Mouse (Mus musculus) heart, postnatal 10 days (tissue): ENCODE results near the gene Krt4. TPM values are rescaled to one million over a fixed set of nuclear protein-coding genes. Genes with fewer than 3 reads are reported as not detected.

Experiments used
- DNase-seq, 2 experiments: peaks; one replicate each; pipeline ENCODE4 v3.0.0; 2021
- intact Hi-C: fragments of 180-260 bp; cut with DNase I; formaldehyde crosslinking; loops from one replicate; pipeline ENCODE4 v1.15.1; 2025
- total RNA-seq, 2 experiments: library from RNA; stranded (reverse); gene quantifications; 2 replicates each; pipeline ENCODE4 v1.2.3; 2021

The Krt4 gene
- not detected for total RNA-seq

GRCm38 (mm10) chr15:101924635-101925034 is at the start of gene Krt4:
Krt4 (minus strand) TSS chr15:101924735.
- no peak for DNase-seq
- intact Hi-C loops = no loop called here

- intact Hi-C loops = loop anchor here (1.0 to 5.0 kb wide), 3 partner anchors 71 to 454 kb away; no protein-coding TSS in a partner anchor
- DNase-seq = peak; percentile 95 to 98
Measured at GRCm38 (mm10) chr15:101973414-101974077, 49.0 kb upstream of the Krt4 start.

- intact Hi-C loops = loop anchor here (5.0 kb wide), 1 partner anchor 68 kb away; no protein-coding TSS in a partner anchor
- DNase-seq = peak in 1 of 2 experiments; percentile 74
Measured at GRCm38 (mm10) chr15:101970536-101970935, 46.0 kb upstream of the Krt4 start.

DNA sequence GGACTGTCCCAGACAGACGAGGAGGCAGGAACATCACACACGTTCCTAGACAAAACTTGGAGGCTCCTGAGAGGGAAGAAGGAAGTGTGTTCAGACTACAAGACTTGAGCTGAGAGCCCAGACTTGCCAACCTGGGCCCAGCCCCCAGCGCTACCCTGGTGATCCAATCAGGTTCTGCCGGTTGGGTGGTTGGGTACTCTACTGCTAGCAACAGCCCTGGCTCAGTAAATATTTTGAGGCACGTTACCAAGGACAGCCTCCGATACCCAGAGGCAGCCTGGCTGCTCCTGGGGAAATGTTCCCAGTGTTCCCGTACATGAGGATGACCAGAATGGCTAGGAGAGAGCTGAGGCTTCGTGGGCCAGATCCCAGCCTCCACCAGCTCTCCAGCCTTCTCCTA is 42.3 kb upstream of the Krt4 start:
- peak; percentile 41 to 54 for DNase-seq
- intact Hi-C loops = no loop called here

GRCm38 (mm10) chr15:101958891-101959290 is 34.4 kb upstream of the Krt4 start:
- intact Hi-C loops = no loop called here
- DNase-seq = no peak

- intact Hi-C loops = no loop called here
- DNase-seq = no peak
Measured at GRCm38 (mm10) chr15:101954187-101954586, 29.7 kb upstream of the Krt4 start, which contains the start of gene Krt78. Krt78 (minus strand) TSS chr15:101954287.

DNA sequence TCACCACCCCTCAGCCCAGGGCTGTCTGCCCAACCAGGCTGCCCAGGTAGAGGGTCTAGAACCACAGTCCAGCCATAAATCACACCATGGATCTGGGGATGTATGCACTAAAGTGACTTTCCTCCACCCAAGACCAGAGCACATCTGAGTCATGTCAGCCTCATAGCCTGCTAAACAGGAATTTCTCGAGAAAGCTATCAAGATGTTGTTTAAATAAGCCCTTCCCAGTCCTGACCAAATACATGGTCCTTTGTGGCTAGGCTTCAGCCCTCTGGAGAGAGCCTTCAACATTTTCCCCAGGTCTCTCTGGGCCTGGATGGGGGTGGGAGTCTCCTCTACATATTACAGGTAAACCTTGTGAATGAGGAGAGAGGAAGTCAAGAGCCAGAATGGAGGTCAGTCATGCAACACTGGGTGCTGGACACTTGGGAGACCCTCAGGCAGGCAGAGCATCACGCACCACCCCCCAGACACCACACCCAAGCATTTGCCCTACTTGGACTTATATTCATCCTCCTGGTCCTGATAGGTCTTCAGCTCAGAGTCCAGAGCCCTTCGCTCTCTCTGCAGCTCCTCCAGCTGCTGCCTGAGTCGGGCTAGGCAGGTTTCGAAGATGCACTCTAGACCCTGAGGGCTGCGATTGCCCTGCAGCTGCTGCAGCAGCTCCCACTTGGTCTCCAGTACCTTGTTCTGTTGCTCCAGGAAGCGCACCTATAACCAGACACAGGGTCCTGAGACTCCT is 28.4 kb upstream of the Krt4 start:
- intact Hi-C loops = no loop called here

DNA sequence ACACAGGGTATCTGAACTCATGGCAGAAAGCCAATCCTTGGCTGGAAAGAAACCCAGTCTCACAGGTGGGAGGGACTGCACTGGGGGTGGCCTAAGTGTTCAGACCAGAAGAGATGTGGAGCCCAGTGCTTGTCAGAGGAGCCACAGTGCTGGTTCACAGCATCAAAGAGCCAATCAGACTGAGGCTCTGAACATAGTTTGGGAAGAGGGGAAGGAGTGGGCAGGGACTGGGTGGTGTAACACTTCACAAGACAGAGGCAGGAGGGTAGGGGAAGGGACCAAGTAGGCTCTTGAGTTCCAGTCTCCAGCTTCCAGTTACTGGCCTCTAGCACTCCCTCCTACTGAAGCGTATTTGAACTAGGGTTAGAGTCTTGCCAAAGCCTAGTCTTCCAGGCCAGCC is 20.9 kb upstream of the Krt4 start:
- intact Hi-C loops = no loop called here
- DNase-seq = no peak

More for the DNA sequence above, 28.4 kb upstream of the Krt4 start:
- DNase-seq = no peak

GRCm38 (mm10) chr15:101941948-101942347 is 17.4 kb upstream of the Krt4 start:
- DNase-seq = peak; percentile 28 to 32
- intact Hi-C loops = no loop called here

DNA sequence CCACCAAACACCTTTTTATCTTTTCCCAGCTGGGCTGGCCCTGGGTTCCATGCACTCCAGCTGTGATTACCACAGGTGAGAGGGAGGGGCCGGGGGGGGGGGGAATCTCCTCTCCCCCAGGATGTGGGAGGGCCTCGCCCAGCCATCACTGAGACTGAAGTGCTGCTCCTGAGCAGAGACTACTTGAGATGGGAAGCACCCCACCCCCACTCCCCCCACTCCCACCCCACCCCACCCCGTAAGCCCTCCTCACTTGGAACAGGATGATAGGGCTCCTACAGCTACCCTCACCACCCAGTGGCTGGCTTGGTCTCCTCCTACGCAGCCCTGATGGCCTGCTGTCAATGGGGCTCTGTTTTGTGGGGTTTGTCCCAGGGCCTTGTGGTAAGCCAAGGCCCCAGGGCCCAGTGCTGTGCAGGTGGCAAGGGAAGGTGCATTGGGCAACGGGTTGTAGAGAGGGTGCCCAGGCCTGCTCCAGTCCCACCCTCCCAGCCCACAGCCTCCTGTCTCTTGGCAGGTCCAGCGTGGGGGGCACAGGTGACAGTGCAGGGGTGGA is 15.8 kb upstream of the Krt4 start, which contains the start of gene Krt79:
Gene Krt79, minus strand, starts transcription at position 51 of the 556 bp plus-strand sequence.
- DNase-seq = no peak
- intact Hi-C loops = no loop called here

- DNase-seq = no peak
- intact Hi-C loops = no loop called here
Measured at GRCm38 (mm10) chr15:101938600-101939308, 14.2 kb upstream of the Krt4 start.

DNA sequence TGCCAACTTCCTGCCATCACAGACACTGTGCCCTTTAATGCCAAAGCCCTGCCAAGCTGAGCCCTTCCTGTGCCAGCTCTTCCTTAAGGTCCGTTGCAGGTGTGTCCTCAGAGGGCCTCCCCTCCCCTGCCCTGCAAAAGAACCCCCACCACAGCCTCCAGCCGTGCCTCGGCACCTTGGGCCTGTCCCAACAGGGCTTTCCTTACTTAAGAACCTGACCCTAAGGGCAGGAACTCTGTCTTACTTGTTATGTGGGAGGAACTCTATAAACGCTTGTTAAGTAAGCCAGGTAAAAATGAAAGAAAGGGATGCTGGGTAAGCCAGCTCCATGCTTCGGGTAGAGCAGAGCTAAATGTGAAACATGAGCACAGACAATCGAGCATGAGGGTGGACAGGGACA is 8.5 kb upstream of the Krt4 start:
- DNase-seq = no peak
- intact Hi-C loops = no loop called here

- DNase-seq = peak; percentile 12 to 31
Measured at GRCm38 (mm10) chr15:101929666-101930065, 5.1 kb upstream of the Krt4 start.

DNA sequence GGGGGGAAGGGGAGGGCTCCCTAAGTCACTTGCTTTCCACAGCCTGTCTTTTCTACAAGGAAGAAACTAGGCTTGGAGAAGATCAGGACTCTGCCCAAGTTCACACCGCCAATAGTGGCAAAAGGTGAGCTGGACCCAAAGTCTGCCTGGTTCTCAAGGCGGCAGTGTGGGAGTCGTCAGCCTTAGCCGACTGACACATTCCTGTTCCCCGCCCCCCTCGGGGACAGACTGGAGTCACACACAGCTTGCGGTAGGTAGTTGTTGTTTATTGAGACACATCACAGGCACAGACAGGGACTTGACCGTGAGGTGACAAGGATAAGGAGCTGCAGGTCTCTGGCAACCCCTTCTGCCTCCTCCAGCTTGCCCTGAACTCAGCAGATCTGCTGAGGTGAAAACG is 4.6 kb upstream of the Krt4 start:
- intact Hi-C loops = no loop called here

More at GRCm38 (mm10) chr15:101929666-101930065, 5.1 kb upstream of the Krt4 start:
- intact Hi-C loops = no loop called here

DNA sequence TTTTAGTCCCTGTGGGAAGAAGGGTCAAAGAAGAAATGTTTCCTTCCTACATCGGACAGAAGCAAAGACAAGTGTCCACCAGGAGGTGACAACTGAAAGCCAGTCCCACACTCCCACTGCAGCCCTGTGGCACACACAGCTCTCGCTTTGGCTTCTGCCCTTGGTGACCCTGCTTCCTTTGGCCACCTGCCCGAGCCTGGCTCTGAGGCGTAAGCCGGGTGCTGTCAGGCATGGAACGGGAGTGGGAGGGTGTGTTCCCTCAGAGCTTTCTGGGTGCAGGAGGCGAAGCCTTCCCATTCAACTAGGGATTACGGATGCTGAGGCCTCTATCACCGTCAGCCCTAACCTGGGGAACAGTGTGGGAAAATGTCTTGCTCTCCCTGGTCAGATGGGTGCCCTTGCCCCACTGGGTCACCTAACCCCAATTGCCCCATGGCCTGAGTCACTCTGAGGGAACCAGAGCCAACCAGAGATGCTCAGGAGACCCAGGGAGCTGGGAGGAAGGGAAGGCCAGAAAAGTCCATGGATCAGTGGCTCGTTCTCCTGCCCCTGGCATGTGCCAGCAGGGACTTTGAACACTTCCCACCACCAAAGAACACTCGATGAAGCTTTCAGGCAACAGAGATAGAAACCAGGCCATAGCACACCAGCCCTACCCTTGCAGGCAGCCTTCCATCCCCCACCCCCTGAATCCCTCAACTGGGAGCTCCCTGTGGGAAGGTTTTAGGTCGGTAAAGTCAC is 3.0 kb upstream of the Krt4 start:
- intact Hi-C loops = no loop called here
- peak; percentile 20 to 36 for DNase-seq

More for the DNA sequence above, 4.6 kb upstream of the Krt4 start:
- DNase-seq = no peak

DNA sequence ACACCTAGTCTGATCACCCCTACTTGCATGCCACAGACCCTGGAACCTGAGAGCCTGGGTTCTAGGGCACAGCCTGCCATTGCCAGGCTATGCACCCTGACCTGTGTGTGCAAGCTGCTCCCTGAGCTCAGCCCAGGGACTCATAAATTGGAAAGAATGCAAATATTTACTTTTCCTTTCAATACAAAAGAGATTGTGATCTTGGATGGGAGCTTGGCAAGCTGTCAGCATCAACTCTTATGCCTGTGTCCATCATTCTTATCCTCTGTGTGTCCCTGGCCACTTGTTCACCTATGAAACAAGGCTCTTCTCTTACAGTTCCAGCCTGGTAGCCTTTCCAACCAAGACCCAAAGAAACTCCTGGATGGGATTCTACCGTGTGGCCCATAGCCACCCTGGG is 506 bp upstream of the Krt4 start:
- DNase-seq = no peak
- intact Hi-C loops = no loop called here

DNA sequence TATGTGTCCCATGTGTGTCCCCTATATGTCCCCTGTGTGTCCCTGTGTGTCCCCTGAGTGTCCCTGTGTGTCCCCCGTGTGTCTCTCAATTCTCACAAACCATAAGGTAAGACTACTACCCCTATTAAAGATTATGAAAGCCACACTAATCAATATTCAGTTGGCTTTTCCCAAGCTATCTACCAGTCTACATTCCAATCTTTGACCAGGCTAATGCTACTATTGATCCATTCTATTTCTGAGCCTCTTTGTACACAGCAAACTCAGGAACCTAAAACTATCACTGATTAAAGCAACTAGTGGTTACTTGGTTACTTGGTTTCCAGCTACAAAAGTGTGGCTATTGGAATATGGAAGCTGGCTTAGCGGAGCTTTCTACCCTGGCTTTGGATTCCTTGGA is 2.2 kb downstream of the Krt4 start:
- intact Hi-C loops = no loop called here
- no peak for DNase-seq

- intact Hi-C loops = no loop called here
- DNase-seq = no peak
Measured at GRCm38 (mm10) chr15:101916072-101916471, 8.5 kb downstream of the Krt4 start.

GRCm38 (mm10) chr15:101904849-101905248 is 19.7 kb downstream of the Krt4 start:
- intact Hi-C loops = loop anchor here (5.0 kb wide), 1 partner anchor 67 kb away; no protein-coding TSS in a partner anchor
- no peak for DNase-seq
